Mouse (Mus musculus): Measurements from ENCODE around the gene Ascc2.

The Ascc2 gene

GRCm38 (mm10) chr11:4719961-4720360 lies 82.4 kb downstream of the Ascc2 start:
- DNase-seq (ENCODE audit: low read depth, low spot score) = no peak

GRCm38 (mm10) chr11:4720393-4720792 lies 82.8 kb downstream of the Ascc2 start:
- DNase-seq (ENCODE audit: low read depth, low spot score) = no peak

- no peak for DNase-seq (ENCODE audit: low read depth, low spot score)
Measured at GRCm38 (mm10) chr11:4720900-4721580, 83.5 kb downstream of the Ascc2 start.

GRCm38 (mm10) chr11:4721728-4722127 lies 84.2 kb downstream of the Ascc2 start:
- no peak for DNase-seq (ENCODE audit: low read depth, low spot score)

- DNase-seq (ENCODE audit: low read depth, low spot score) = no peak
Measured at GRCm38 (mm10) chr11:4729603-4730002, 92.1 kb downstream of the Ascc2 start.

GRCm38 (mm10) chr11:4730096-4730495 lies 92.5 kb downstream of the Ascc2 start:
- DNase-seq (ENCODE audit: low read depth, low spot score) = no peak

- DNase-seq (ENCODE audit: low read depth, low spot score) = no peak
Measured at GRCm38 (mm10) chr11:4730913-4731312, 93.4 kb downstream of the Ascc2 start.

- no peak for DNase-seq (ENCODE audit: low read depth, low spot score)
Measured at GRCm38 (mm10) chr11:4731781-4732180, 94.2 kb downstream of the Ascc2 start.

- no peak for DNase-seq (ENCODE audit: low read depth, low spot score)
Measured at GRCm38 (mm10) chr11:4734179-4734578, 96.6 kb downstream of the Ascc2 start.
